Mouse (Mus musculus): ENCODE data around the gene Cdh10. TPM values are rescaled to one million over a fixed set of nuclear protein-coding genes. Genes with fewer than 3 reads are reported as not detected.

The Cdh10 gene
- not detected for total RNA-seq (2021)
- long read RNA-seq, experiment 1, partial matches to known transcripts: 0 of 1 reads
- long read RNA-seq, experiment 1, other reads (novel, unspliced or antisense): 1 of 1 reads
- long read RNA-seq, experiment 2: 0 reads

- no peak for DNase-seq
These were observed at the start of gene Cdh10 for GRCm38 (mm10) chr15:18818185-18818973. Cdh10 (plus strand) TSS chr15:18818947.

GRCm38 (mm10) chr15:18809148-18809827 lies 9.5 kb upstream of the Cdh10 start:
- no peak for DNase-seq

- DNase-seq: no peak
These were observed 1.0 kb upstream of the Cdh10 start for GRCm38 (mm10) chr15:18817707-18818106.

- DNase-seq: no peak
These were observed 1.5 kb downstream of the Cdh10 start for GRCm38 (mm10) chr15:18820226-18820625.

GRCm38 (mm10) chr15:18821114-18821756 lies 2.5 kb downstream of the Cdh10 start:
- DNase-seq: peak; percentile 36 to 79

- DNase-seq: no peak
These were observed 4.7 kb downstream of the Cdh10 start for GRCm38 (mm10) chr15:18823420-18823819.

- peak; percentile 9 to 17 for DNase-seq
These were observed 13.5 kb downstream of the Cdh10 start for GRCm38 (mm10) chr15:18832263-18832662.

- DNase-seq: no peak
These were observed 23.0 kb downstream of the Cdh10 start for GRCm38 (mm10) chr15:18841769-18842168.

- DNase-seq: no peak
These were observed 26.1 kb downstream of the Cdh10 start for GRCm38 (mm10) chr15:18844807-18845206.

GRCm38 (mm10) chr15:18850497-18850896 lies 31.8 kb downstream of the Cdh10 start:
- no peak for DNase-seq

- DNase-seq: no peak
These were observed 39.4 kb downstream of the Cdh10 start for GRCm38 (mm10) chr15:18858135-18858534.

GRCm38 (mm10) chr15:18869871-18870270 lies 51.1 kb downstream of the Cdh10 start:
- no peak for DNase-seq

- no peak for DNase-seq
These were observed 62.7 kb downstream of the Cdh10 start for GRCm38 (mm10) chr15:18881467-18881866.

GRCm38 (mm10) chr15:18886673-18887072 lies 67.9 kb downstream of the Cdh10 start:
- no peak for DNase-seq

GRCm38 (mm10) chr15:18888912-18889311 lies 70.2 kb downstream of the Cdh10 start:
- DNase-seq: no peak

- DNase-seq: no peak
These were observed 71.6 kb downstream of the Cdh10 start for GRCm38 (mm10) chr15:18890358-18890757.

GRCm38 (mm10) chr15:18900776-18901175 lies 82.0 kb downstream of the Cdh10 start:
- DNase-seq: no peak

GRCm38 (mm10) chr15:18904131-18904530 lies 85.4 kb downstream of the Cdh10 start:
- no peak for DNase-seq

GRCm38 (mm10) chr15:18910612-18911011 lies 91.9 kb downstream of the Cdh10 start:
- no peak for DNase-seq

- DNase-seq: no peak
These were observed 106.8 kb downstream of the Cdh10 start for GRCm38 (mm10) chr15:18925392-18926117.

- no peak for DNase-seq
These were observed 108.2 kb downstream of the Cdh10 start for GRCm38 (mm10) chr15:18926964-18927363.

GRCm38 (mm10) chr15:18952266-18952665 lies 133.5 kb downstream of the Cdh10 start:
- DNase-seq: no peak
